8 mouse cellular contexts compared by ENCODE assay signal in the genomic region with DNA sequence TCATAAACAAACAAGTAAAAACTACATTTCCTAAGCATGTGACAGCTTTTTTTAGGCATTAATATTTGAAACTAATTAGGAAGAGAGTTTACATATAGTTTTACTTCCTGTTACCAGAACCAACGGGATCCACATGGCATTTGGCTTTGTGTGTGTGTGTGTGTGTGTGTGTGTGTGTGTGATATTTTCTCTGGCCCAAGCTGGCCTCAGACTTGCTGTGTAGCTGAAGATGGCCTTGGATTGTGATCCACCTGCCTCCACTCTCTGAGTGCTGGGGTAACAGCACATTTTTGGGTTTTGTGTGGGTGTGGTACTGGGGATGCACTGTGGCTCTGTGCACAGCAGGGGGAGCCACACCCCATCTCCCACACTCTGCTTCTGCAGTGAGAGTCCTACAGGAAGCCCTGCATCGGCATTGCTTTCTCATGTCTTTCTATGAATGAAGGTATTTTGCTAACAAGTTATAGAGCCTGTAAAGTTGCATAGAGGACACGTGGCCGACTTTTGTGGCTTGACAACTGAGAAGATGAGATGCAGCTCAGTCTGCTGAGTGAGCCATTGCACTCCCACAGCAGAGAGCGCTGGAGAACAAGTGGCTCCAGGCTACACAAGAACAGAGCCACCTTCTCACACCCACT. TPM values are rescaled to one million over a fixed set of nuclear protein-coding genes. Genes with fewer than 3 reads are reported as not detected.
DNase-seq lines count a peak whose midpoint lies in the region; ATAC-seq and TF ChIP-seq lines count a peak whose summit lies in the region.

No protein-coding gene starts in this region.

- no peak for TF ChIP-seq POLR2A in testis, adult 2 months (IDR thresholded peaks at IDR 0.05; ENCODE audit: control insufficient read depth, low read depth, low read length)
- no peak for TF ChIP-seq POLR2A in kidney, adult 2 months (IDR thresholded peaks at IDR 0.05; ENCODE audit: low read depth, low read length)

- TF ChIP-seq CTCF in testis, adult 2 months (IDR thresholded peaks at IDR 0.05; ENCODE audit: control insufficient read depth, insufficient read depth, insufficient replicate concordance, low read depth, low read length), result peak; percentile 78; the same call in 1 of the 2 replicates
- TF ChIP-seq CTCF in kidney, adult 2 months (conservative IDR thresholded peaks at IDR 0.05; ENCODE audit: insufficient read depth, insufficient read length, low read depth, low read length), result peak; percentile 93

- H3K27ac ChIP-seq in testis, adult 2 months (ENCODE audit: control insufficient read depth, insufficient read depth, low read depth, low read length), result no peak overlapping the region
- H3K27ac ChIP-seq in kidney, adult 2 months (ENCODE audit: insufficient read depth, low read depth, low read length), result no peak overlapping the region
- H3K27ac ChIP-seq in stomach, embryonic 15.5 days, result no peak overlapping the region

- peaks cover 1% of the 10 kb centered on the region; the same call in 1 of the 2 replicates for H3K36me3 ChIP-seq in testis, adult 2 months (ENCODE audit: control insufficient read depth, insufficient read depth, low read length)
- H3K36me3 ChIP-seq in kidney, adult 2 months (ENCODE audit: control insufficient read depth, insufficient read depth, low read length), result no peaks in the 10 kb centered on the region; the same call in 1 of the 2 replicates
- H3K36me3 ChIP-seq in stomach, embryonic 15.5 days, result 0 out of 2 replicates have a peak, but pooled peaks cover 6% of the 10 kb centered on the region

- no peaks in the 10 kb centered on the region for H3K27me3 ChIP-seq in testis, adult 2 months (ENCODE audit: control insufficient read depth, insufficient read depth, low read length)
- no peaks in the 10 kb centered on the region for H3K27me3 ChIP-seq in kidney, adult 2 months (replicated peaks; ENCODE audit: control insufficient read depth, insufficient read depth, low read length)
- no peaks in the 10 kb centered on the region for H3K27me3 ChIP-seq in stomach, embryonic 15.5 days (replicated peaks)

- no peak for DNase-seq in testis, postnatal 14 days (ENCODE audit: low spot score)
- DNase-seq in cerebellum, postnatal 14 days, result peak; percentile 77 to 79
- DNase-seq in frontal cortex, postnatal 25 days (ENCODE audit: low spot score in 2 of 2), result peak; percentile 58 to 61
- DNase-seq in kidney, adult 2 months, result peak; percentile 58
- peak; percentile 44 for DNase-seq in liver
- peak; percentile 40 to 56 for DNase-seq in natural killer cell, adult 2 months (ENCODE audit: low spot score in 2 of 2)

- no peak overlapping the region for H3K4me3 ChIP-seq in testis, adult 2 months (ENCODE audit: control insufficient read depth, low read depth, low read length)
- H3K4me3 ChIP-seq in kidney, adult 2 months (ENCODE audit: insufficient read depth, low read depth, low read length), result no peak overlapping the region
- no peak overlapping the region for H3K4me3 ChIP-seq in stomach, embryonic 15.5 days (replicated peaks)

- WGBS in kidney, adult 2 months, result 47% methylated on average over 5 of the region's 5 CpGs
- WGBS in stomach, embryonic 15.5 days, result 59% methylated on average over 5 of the region's 5 CpGs

- no peaks in the 10 kb centered on the region for H3K9me3 ChIP-seq in stomach, embryonic 15.5 days

- ATAC-seq in stomach, embryonic 15.5 days (ENCODE audit: insufficient read depth, low FRiP score, low read depth), result peak; percentile 35; the same call in 1 of the 2 replicates

- H3K4me2 ChIP-seq in stomach, embryonic 15.5 days, result no peak overlapping the region

- H3K9ac ChIP-seq in stomach, embryonic 15.5 days, result no peak overlapping the region

- no peaks in the 10 kb centered on the region for H3K4me1 ChIP-seq in testis, adult 2 months (ENCODE audit: control insufficient read depth, insufficient read depth, low read length)
- no peaks in the 10 kb centered on the region for H3K4me1 ChIP-seq in kidney, adult 2 months (ENCODE audit: control insufficient read depth, insufficient read depth, low read length)
- no peaks in the 10 kb centered on the region for H3K4me1 ChIP-seq in stomach, embryonic 15.5 days

RNA-seq across cellular contexts. Expression of a gene that starts 43.3 kb away (rescaled TPM):
- polyA plus RNA-seq in testis, adult 2 months (2012; rRNA removed), result 18.3 and 19.6 TPM in 2 replicates
- 0.19 and 0.34 TPM in 2 replicates for polyA plus RNA-seq in kidney, adult 2 months (2012; rRNA removed)
- polyA plus RNA-seq in stomach, embryonic 15.5 days (2015; fragmentation: Nextera tagmentation; extraction: Ambion mirVana), result 0.17 and 0.26 TPM in 2 replicates

Comparison
In these comparisons a context has a peak if more than half of its experiments do, and no peak if none do; other contexts are left out.
1. RNA of a gene that starts 43.3 kb away (polyA plus RNA-seq): 18.3 to 19.6 TPM in testis, adult 2 months; 0.19 to 0.34 TPM in kidney, adult 2 months and 0.17 to 0.26 TPM in stomach, embryonic 15.5 days; every median in the first group is over 10 times any median in the second.